Mouse (Mus musculus) layer of hippocampus, postnatal 10 days (tissue): ENCODE data around the gene Ntrk3. TPM values are rescaled to one million over a fixed set of nuclear protein-coding genes. Genes with fewer than 3 reads are reported as not detected.

ENCODE experiments used
- DNase-seq, 2 experiments: peaks; one replicate each; pipeline ENCODE4 v3.0.0; 2021; ENCODE audit warnings: low spot score in 2 of 2
- total RNA-seq, 2 experiments: library from RNA; stranded (reverse); gene quantifications; 2 replicates each; pipeline ENCODE4 v1.2.3; 2021

The Ntrk3 gene
- total RNA-seq, 2 experiments from 2014 or later: 173 to 199 TPM

GRCm38 (mm10) chr7:78376875-78377274, 360.9 kb downstream of the Ntrk3 start:
- DNase-seq: no peak

- no peak for DNase-seq
Measured at GRCm38 (mm10) chr7:78361341-78362309, 376.2 kb downstream of the Ntrk3 start.

- no peak for DNase-seq
Measured at GRCm38 (mm10) chr7:78347464-78347863, 390.3 kb downstream of the Ntrk3 start.

- no peak for DNase-seq
Measured at GRCm38 (mm10) chr7:78333422-78333821, 404.4 kb downstream of the Ntrk3 start.

GRCm38 (mm10) chr7:78328301-78328700, 409.5 kb downstream of the Ntrk3 start:
- DNase-seq: no peak

- no peak for DNase-seq
Measured at GRCm38 (mm10) chr7:78326185-78326584, 411.6 kb downstream of the Ntrk3 start.

- no peak for DNase-seq
Measured at GRCm38 (mm10) chr7:78318640-78319039, 419.2 kb downstream of the Ntrk3 start.

- DNase-seq: no peak
Measured at GRCm38 (mm10) chr7:78305770-78306169, 432.0 kb downstream of the Ntrk3 start.

GRCm38 (mm10) chr7:78305029-78305428, 432.8 kb downstream of the Ntrk3 start:
- no peak for DNase-seq

- DNase-seq: no peak
Measured at GRCm38 (mm10) chr7:78297290-78297689, 440.5 kb downstream of the Ntrk3 start.

- DNase-seq: no peak
Measured at GRCm38 (mm10) chr7:78294322-78294721, 443.5 kb downstream of the Ntrk3 start.

- no peak for DNase-seq
Measured at GRCm38 (mm10) chr7:78290186-78290585, 447.6 kb downstream of the Ntrk3 start.

GRCm38 (mm10) chr7:78286516-78287238, 451.1 kb downstream of the Ntrk3 start:
- DNase-seq: no peak

GRCm38 (mm10) chr7:78269506-78270250, 468.1 kb downstream of the Ntrk3 start:
- no peak for DNase-seq

GRCm38 (mm10) chr7:78267461-78268007, 470.3 kb downstream of the Ntrk3 start:
- DNase-seq: peak; percentile 64 to 73

- DNase-seq: no peak
Measured at GRCm38 (mm10) chr7:78264432-78265002, 473.3 kb downstream of the Ntrk3 start.

- no peak for DNase-seq
Measured at GRCm38 (mm10) chr7:78261420-78262125, 476.2 kb downstream of the Ntrk3 start.

GRCm38 (mm10) chr7:78258151-78258550, 479.7 kb downstream of the Ntrk3 start:
- DNase-seq: no peak

GRCm38 (mm10) chr7:78253777-78254385, 483.9 kb downstream of the Ntrk3 start:
- no peak for DNase-seq
